Mouse (Mus musculus) right cerebral cortex, postnatal 4 days (tissue): Measurements from ENCODE around the gene Rab30.
"Not testable (repeated sequence)": the region's sequence is repeated elsewhere in the genome, so short reads cannot be mapped to it uniquely, and the experiment has no call there.

Experiments used
- DNase-seq: peaks from one replicate; pipeline ENCODE4 v3.0.0-alpha.2; 2022

Rab30 gene

GRCm38 (mm10) chr7:92741152-92741860, at the start of gene Rab30:
Gene Rab30, plus strand, starts transcription at chr7:92741603.
- peak; percentile 87 for DNase-seq

- DNase-seq = no peak
Measured at GRCm38 (mm10) chr7:92696395-92696794, 45.0 kb upstream of the Rab30 start.

- DNase-seq = no peak
Measured at GRCm38 (mm10) chr7:92698770-92699169, 42.6 kb upstream of the Rab30 start.

- DNase-seq = no peak
Measured at GRCm38 (mm10) chr7:92703661-92704060, 37.7 kb upstream of the Rab30 start.

- DNase-seq = no peak
Measured at GRCm38 (mm10) chr7:92705534-92705933, 35.9 kb upstream of the Rab30 start.

- DNase-seq = no peak
Measured at GRCm38 (mm10) chr7:92706711-92707110, 34.7 kb upstream of the Rab30 start.

- no peak for DNase-seq
Measured at GRCm38 (mm10) chr7:92709573-92709972, 31.8 kb upstream of the Rab30 start.

GRCm38 (mm10) chr7:92711593-92711992, 29.8 kb upstream of the Rab30 start:
- no peak for DNase-seq

- DNase-seq = no peak
Measured at GRCm38 (mm10) chr7:92715055-92715454, 26.3 kb upstream of the Rab30 start.

GRCm38 (mm10) chr7:92720156-92720905, 21.1 kb upstream of the Rab30 start:
- no peak for DNase-seq

GRCm38 (mm10) chr7:92723750-92724149, 17.7 kb upstream of the Rab30 start:
- DNase-seq = no peak

- no peak for DNase-seq
Measured at GRCm38 (mm10) chr7:92724261-92724660, 17.1 kb upstream of the Rab30 start.

- DNase-seq = not testable (repeated sequence)
Measured at GRCm38 (mm10) chr7:92729583-92729982, 11.8 kb upstream of the Rab30 start.

- no peak for DNase-seq
Measured at GRCm38 (mm10) chr7:92730465-92730864, 10.9 kb upstream of the Rab30 start.

GRCm38 (mm10) chr7:92730959-92731358, 10.4 kb upstream of the Rab30 start:
- no peak for DNase-seq

- no peak for DNase-seq
Measured at GRCm38 (mm10) chr7:92732136-92732535, 9.3 kb upstream of the Rab30 start.

GRCm38 (mm10) chr7:92737560-92737959, 3.8 kb upstream of the Rab30 start:
- no peak for DNase-seq

GRCm38 (mm10) chr7:92739956-92740355, 1.4 kb upstream of the Rab30 start:
- DNase-seq = no peak

GRCm38 (mm10) chr7:92740411-92741115, 840 bp upstream of the Rab30 start:
- no peak for DNase-seq

GRCm38 (mm10) chr7:92741861-92742249, 452 bp downstream of the Rab30 start:
- DNase-seq = peak; percentile 13

GRCm38 (mm10) chr7:92742341-92742741, 938 bp downstream of the Rab30 start:
- DNase-seq = no peak

- no peak for DNase-seq
Measured at GRCm38 (mm10) chr7:92742774-92743173, 1.4 kb downstream of the Rab30 start.

- DNase-seq = no peak
Measured at GRCm38 (mm10) chr7:92743325-92743724, 1.9 kb downstream of the Rab30 start.

GRCm38 (mm10) chr7:92750395-92750794, 9.0 kb downstream of the Rab30 start:
- no peak for DNase-seq
